Mouse (Mus musculus): Measurements from ENCODE around the gene Krtap19-5. TPM values are rescaled to one million over a fixed set of nuclear protein-coding genes. Genes with fewer than 3 reads are reported as not detected.

The Krtap19-5 gene
- not detected in 2 replicates for polyA plus RNA-seq (2015; fragmentation: Nextera tagmentation; extraction: Ambion mirVana)

DNA sequence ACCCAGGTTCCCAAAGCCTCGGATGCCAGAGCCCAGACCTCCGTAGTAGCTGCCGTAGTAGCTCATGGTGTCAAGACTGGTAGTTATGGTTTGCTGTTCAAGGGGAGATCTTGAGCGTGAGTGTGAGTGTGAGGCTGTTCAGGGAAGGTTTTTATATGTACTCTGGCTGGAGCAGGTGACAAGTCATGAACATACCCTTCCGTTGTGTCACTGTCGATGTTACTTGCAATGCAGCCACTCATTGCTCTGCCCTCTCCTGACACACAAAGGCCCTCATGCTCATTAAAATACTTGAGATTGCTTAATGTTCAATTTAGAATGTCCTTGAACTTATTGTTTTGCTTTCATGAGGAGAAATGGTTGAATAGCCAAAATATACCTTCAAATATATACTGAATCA is at the start of gene Krtap19-5:
Krtap19-5 (minus strand) TSS at position 101 of the 400 bp plus-strand sequence.
- DNase-seq (ENCODE audit: low spot score) = no peak

DNA sequence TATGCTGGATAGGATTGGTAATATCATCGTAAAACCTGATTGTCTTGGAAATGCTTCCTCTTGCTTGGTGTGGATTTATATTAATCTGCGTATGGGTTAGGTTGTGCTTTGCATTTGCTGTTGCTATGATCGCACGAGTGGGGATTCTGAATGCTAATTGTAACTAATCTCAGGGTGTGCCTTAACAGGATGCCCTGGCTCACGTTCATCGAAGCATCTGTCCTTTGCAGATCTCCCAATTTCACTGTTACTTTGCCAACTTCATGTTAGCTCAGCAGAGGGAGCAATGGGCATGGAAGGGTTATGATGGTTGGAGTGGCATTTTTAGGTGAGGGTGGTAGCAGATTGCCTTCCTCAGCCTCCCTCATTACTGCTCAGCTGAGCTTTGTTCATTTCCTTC is 44.8 kb upstream of the Krtap19-5 start:
- no peak for DNase-seq (ENCODE audit: low spot score)

- no peak for DNase-seq (ENCODE audit: low spot score)
These were observed 42.0 kb upstream of the Krtap19-5 start for GRCm38 (mm10) chr16:88938252-88938651.

DNA sequence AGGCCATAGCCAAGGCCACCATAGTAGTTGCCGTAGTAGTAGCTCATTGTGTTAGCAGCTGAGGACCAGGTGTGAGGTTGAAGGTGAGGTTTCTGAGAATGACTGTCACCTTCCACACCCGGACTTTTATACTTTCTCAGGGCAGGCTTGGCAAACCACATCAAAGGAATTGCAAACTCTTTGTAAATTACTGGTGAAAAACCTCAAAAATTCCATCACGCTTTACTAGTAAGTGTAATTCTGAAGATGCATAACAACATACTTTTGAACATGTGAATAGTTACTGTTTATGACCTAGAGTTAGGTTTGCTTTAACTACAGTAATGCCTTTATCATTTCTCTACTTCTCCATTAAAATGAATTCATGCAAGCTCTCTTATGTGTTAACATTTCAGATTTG is 35.9 kb upstream of the Krtap19-5 start, which contains the start of gene Krtap19-9b:
Krtap19-9b (minus strand) TSS at position 101 of the 400 bp plus-strand sequence.
- DNase-seq (ENCODE audit: low spot score) = no peak

DNA sequence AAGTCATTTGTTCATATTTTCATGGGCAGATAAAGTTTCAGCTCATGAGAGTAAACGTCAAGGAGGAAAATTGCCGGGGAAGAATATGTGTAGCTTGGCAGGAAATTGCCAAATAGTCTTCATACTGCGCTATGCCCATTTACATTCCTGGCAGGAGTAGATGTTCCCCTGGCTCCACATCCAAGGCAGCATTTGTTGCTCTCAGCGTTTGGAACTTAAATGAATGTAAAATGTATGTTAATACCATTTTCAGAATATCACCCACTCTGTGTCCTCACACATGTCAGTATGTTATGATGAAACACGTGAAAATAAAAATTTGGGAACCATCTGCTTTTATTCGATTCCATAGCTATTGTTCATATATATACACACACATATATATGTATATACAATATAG is 9.4 kb downstream of the Krtap19-5 start:
- no peak for DNase-seq (ENCODE audit: low spot score)

- DNase-seq (ENCODE audit: low spot score) = no peak
These were observed 11.3 kb downstream of the Krtap19-5 start, which contains the start of gene Krtap19-4 for GRCm38 (mm10) chr16:88884989-88885388. Gene Krtap19-4 (minus strand): TSS chr16:88885089.

GRCm38 (mm10) chr16:88877938-88878337 is 18.3 kb downstream of the Krtap19-5 start, which contains the start of gene Krtap19-3:
Gene Krtap19-3 (minus strand): TSS chr16:88878038.
- no peak for DNase-seq (ENCODE audit: low spot score)

DNA sequence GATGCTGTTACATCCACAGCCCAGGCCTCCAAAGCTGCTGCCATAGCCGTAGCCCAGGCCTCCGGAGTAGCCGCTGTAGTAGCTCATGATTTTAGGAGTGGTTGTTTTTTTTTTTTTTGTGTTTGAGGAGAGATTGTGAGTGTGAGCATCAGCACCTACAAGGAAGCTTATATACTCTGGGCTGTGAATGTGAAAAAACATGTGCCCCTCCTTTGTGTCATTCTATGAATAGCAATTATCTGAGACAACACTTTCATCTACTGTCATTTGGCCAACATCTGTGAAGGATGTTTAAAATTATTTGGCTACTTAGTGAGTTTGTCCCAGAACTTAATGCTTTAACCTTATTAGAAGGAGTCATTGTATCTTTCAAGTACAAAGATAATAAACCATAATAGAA is 22.1 kb downstream of the Krtap19-5 start, which contains the start of gene Krtap19-2:
Krtap19-2 (minus strand) TSS at position 101 of the 400 bp plus-strand sequence.
- DNase-seq (ENCODE audit: low spot score) = no peak

DNA sequence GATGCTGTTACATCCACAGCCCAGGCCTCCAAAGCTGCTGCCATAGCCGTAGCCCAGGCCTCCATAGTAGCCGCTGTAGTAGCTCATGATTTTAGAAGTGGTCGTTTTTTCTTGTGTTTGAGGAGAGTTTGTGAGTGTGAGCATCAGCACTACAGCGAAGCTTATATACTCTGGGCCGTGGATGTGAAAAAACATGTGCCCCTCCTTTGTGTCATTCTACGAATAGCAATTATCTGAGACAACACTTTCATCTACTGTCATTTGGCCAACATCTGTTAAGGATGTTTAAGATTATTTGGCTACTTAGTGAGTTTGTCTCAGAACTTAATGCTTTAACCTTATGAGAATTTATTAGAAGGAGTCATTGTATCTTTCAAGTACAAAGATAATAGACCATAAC is 26.9 kb downstream of the Krtap19-5 start, which contains the start of gene Krtap19-1:
Krtap19-1 (minus strand) TSS at position 101 of the 400 bp plus-strand sequence.
- no peak for DNase-seq (ENCODE audit: low spot score)

DNA sequence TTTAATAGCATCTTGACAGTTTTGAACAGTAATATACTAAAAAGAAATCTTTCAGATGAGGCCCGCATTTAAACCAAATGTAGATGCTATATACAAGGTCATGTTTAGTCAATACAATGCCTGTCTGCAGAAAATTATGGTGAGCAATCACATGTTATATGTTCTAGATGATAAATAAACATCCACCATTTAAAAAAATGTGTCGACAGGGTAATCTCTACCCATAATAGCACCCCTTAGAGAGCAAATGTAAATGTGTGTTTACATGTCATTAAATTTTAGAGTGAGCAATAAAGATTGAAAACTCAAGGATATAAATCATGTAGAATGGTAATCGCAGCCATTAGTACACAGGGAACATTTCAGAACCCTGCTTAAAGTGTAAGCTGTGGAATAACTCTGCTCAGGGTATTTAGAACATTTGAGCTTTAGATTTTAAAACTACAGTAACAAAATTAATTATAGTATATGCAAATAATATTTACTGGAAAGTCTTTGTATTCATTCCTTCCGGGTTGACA is 31.3 kb downstream of the Krtap19-5 start:
- no peak for DNase-seq (ENCODE audit: low spot score)

GRCm38 (mm10) chr16:88851450-88851849 is 44.8 kb downstream of the Krtap19-5 start:
- DNase-seq (ENCODE audit: low spot score) = peak; percentile 26

DNA sequence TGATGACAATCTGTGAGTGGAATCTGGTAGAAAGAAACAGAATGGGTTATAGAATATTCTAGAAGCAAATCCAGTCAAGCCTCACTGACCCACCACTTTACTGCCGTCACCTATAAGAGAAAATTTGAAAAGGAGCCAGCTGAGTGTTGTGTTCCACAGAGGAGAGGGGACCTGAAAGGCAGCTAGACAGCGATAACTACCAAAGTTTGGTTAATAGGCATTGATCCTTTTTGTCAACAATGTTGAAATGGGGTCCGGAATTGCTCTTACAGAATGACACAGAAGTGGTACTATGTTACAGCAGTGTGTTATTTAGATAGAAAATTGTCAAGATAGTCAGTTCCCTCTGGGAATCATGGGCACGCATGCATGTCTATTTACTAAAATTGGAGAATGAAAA is 47.7 kb downstream of the Krtap19-5 start:
- DNase-seq (ENCODE audit: low spot score) = no peak

DNA sequence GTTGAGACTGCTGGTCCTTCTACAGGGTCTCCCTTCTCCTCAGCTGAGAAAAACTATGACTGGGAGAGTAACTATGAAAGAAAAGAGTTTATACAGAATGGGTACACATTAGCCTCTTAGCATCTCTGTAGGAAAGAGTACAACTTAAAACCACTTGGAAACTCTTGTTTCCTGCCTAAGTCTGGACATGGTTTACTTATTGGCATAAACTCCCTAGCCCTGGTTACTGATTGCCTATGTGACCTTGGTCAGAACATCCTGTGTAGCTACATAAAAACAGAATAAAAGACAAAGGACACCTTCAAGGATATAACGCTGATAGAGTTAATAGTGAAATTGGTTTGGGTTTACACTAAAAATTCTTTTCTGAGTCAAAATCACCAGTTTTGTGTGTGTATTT is 48.9 kb downstream of the Krtap19-5 start:
- DNase-seq (ENCODE audit: low spot score) = no peak

Other genes starting within 250 kb of the Krtap19-5 start
- gene Krtap26-1, start 248.7 kb downstream of the Krtap19-5 start, polyA plus RNA-seq (2015; fragmentation: Nextera tagmentation; extraction: Ambion mirVana) = not detected in 2 replicates
- not detected in 2 replicates for gene Krtap27-1, start 224.8 kb downstream of the Krtap19-5 start, polyA plus RNA-seq (2015; fragmentation: Nextera tagmentation; extraction: Ambion mirVana)
- not detected in 2 replicates for gene 2310061N02Rik, start 188.5 kb downstream of the Krtap19-5 start, polyA plus RNA-seq (2015; fragmentation: Nextera tagmentation; extraction: Ambion mirVana)
- gene Krtap13-1, start 167.6 kb downstream of the Krtap19-5 start, polyA plus RNA-seq (2015; fragmentation: Nextera tagmentation; extraction: Ambion mirVana) = not detected in 2 replicates
- gene Krtap13, start 144.8 kb downstream of the Krtap19-5 start, polyA plus RNA-seq (2015; fragmentation: Nextera tagmentation; extraction: Ambion mirVana) = not detected in 2 replicates
- 0.13 TPM in 1 of 2 replicates, not detected in the other for gene 2310034C09Rik, start 137.6 kb downstream of the Krtap19-5 start, polyA plus RNA-seq (2015; fragmentation: Nextera tagmentation; extraction: Ambion mirVana)
- gene 2310057N15Rik, start 122.3 kb downstream of the Krtap19-5 start, polyA plus RNA-seq (2015; fragmentation: Nextera tagmentation; extraction: Ambion mirVana) = not detected in 2 replicates
- gene Gm5965, start 118.6 kb downstream of the Krtap19-5 start, polyA plus RNA-seq (2015; fragmentation: Nextera tagmentation; extraction: Ambion mirVana) = not detected in 2 replicates
- gene Gm20741, start 84.2 kb downstream of the Krtap19-5 start, polyA plus RNA-seq (2015; fragmentation: Nextera tagmentation; extraction: Ambion mirVana) = not detected in 2 replicates
- gene Krtap15, start 76.2 kb downstream of the Krtap19-5 start, polyA plus RNA-seq (2015; fragmentation: Nextera tagmentation; extraction: Ambion mirVana) = not detected in 2 replicates
- gene Krtap14, start 70.3 kb downstream of the Krtap19-5 start, polyA plus RNA-seq (2015; fragmentation: Nextera tagmentation; extraction: Ambion mirVana) = not detected in 2 replicates
- not detected in 2 replicates for gene Krtap19-1, start 27.0 kb downstream of the Krtap19-5 start, polyA plus RNA-seq (2015; fragmentation: Nextera tagmentation; extraction: Ambion mirVana)
- gene Krtap19-2, start 22.2 kb downstream of the Krtap19-5 start, polyA plus RNA-seq (2015; fragmentation: Nextera tagmentation; extraction: Ambion mirVana) = not detected in 2 replicates
- gene Krtap19-3, start 18.4 kb downstream of the Krtap19-5 start, polyA plus RNA-seq (2015; fragmentation: Nextera tagmentation; extraction: Ambion mirVana) = not detected in 2 replicates
- gene Krtap19-4, start 11.4 kb downstream of the Krtap19-5 start, polyA plus RNA-seq (2015; fragmentation: Nextera tagmentation; extraction: Ambion mirVana) = not detected in 2 replicates
- gene Krtap19-9b, start 35.8 kb upstream of the Krtap19-5 start, polyA plus RNA-seq (2015; fragmentation: Nextera tagmentation; extraction: Ambion mirVana) = not detected in 2 replicates
- gene Krtap16-3, start 66.4 kb upstream of the Krtap19-5 start, polyA plus RNA-seq (2015; fragmentation: Nextera tagmentation; extraction: Ambion mirVana) = not detected in 2 replicates
- not detected in 2 replicates for gene Krtap22-2, start 114.3 kb upstream of the Krtap19-5 start, polyA plus RNA-seq (2015; fragmentation: Nextera tagmentation; extraction: Ambion mirVana)
- not detected in 2 replicates for gene Gm10229, start 118.8 kb upstream of the Krtap19-5 start, polyA plus RNA-seq (2015; fragmentation: Nextera tagmentation; extraction: Ambion mirVana)
- gene Krtap6-1, start 135.2 kb upstream of the Krtap19-5 start, polyA plus RNA-seq (2015; fragmentation: Nextera tagmentation; extraction: Ambion mirVana) = not detected in 2 replicates
- gene Gm10228, start 145.0 kb upstream of the Krtap19-5 start, polyA plus RNA-seq (2015; fragmentation: Nextera tagmentation; extraction: Ambion mirVana) = not detected in 2 replicates
- gene Krtap6-5, start 151.4 kb upstream of the Krtap19-5 start, polyA plus RNA-seq (2015; fragmentation: Nextera tagmentation; extraction: Ambion mirVana) = not detected in 2 replicates
- not detected in 2 replicates for gene 1110025L11Rik, start 167.5 kb upstream of the Krtap19-5 start, polyA plus RNA-seq (2015; fragmentation: Nextera tagmentation; extraction: Ambion mirVana)
- gene Krtap6-3, start 187.6 kb upstream of the Krtap19-5 start, polyA plus RNA-seq (2015; fragmentation: Nextera tagmentation; extraction: Ambion mirVana) = not detected in 2 replicates
- not detected in 2 replicates for gene Gm6358, start 244.4 kb upstream of the Krtap19-5 start, polyA plus RNA-seq (2015; fragmentation: Nextera tagmentation; extraction: Ambion mirVana)

Measured in thymus, postnatal 0 days (tissue).